Mouse (Mus musculus) forebrain, postnatal 0 days (tissue): ENCODE data around the gene Cox8b. TPM values are rescaled to one million over a fixed set of nuclear protein-coding genes. Genes with fewer than 3 reads are reported as not detected.

Source experiments
- ATAC-seq: fragments of 200-750 bp; cut with Nextera tagmentation; 2 replicates; pipeline ENCODE4 v1.8.0; 2017; ENCODE audit warnings: mild to moderate bottlenecking, moderate library complexity
- DNase-seq: peaks from one replicate; pipeline ENCODE4 v3.0.0-alpha.2; 2015
- H3K27ac ChIP-seq: fragments of 300-500 bp; sonication (generic); 2 replicates; pipeline ENCODE4 v1.5.1; 2014; ENCODE audit warnings: low read depth, mild to moderate bottlenecking, antibody characterized with exemption, low read length, moderate library complexity, mixed read lengths
- H3K27me3 ChIP-seq: fragments of 300-500 bp; sonication (generic); 2 replicates; pipeline ENCODE4 v1.6.1; 2014; ENCODE audit warnings: mild to moderate bottlenecking, low read length, mixed read lengths; ENCODE audit not compliant: insufficient read depth
- H3K36me3 ChIP-seq: fragments of 300-500 bp; sonication (generic); 2 replicates; pipeline ENCODE4 v1.6.1; 2014; ENCODE audit warnings: mild to moderate bottlenecking, moderate library complexity; ENCODE audit not compliant: insufficient read depth
- H3K4me1 ChIP-seq: fragments of 300-500 bp; sonication (generic); 2 replicates; pipeline ENCODE4 v1.6.1; 2014; ENCODE audit warnings: antibody characterized with exemption; ENCODE audit not compliant: insufficient read depth
- H3K4me2 ChIP-seq: fragments of 300-500 bp; sonication (generic); 2 replicates; pipeline ENCODE4 v1.6.1; 2014; ENCODE audit warnings: low read depth, mild to moderate bottlenecking, moderate library complexity
- H3K4me3 ChIP-seq: fragments of 300-500 bp; sonication (generic); 2 replicates; pipeline ENCODE4 v1.5.1; 2014; ENCODE audit warnings: low read depth, low read length, mixed read lengths
- H3K9ac ChIP-seq: fragments of 300-500 bp; sonication (generic); 2 replicates; pipeline ENCODE4 v1.6.1; 2014; ENCODE audit warnings: mild to moderate bottlenecking
- H3K9me3 ChIP-seq: fragments of 300-500 bp; sonication (generic); 2 replicates; pipeline ENCODE4 v1.6.1; 2016; ENCODE audit warnings: low read length
- CTCF ChIP-seq: sonication (generic); IDR thresholded peaks from 2 replicates; pipeline ENCODE4 v1.5.1; 2016; ENCODE audit warnings: antibody characterized with exemption, control low read depth, low read depth
- WGBS: fragments of 180-500 bp; shearing (Covaris S2); extraction: QIAGEN DNeasy Blood & Tissue Kit; methylation state at CpG from one replicate; pipeline ENCODE4 v1.1.7; 2014; 5-methylcytosine and 5-hydroxymethylcytosine counted together
- polyA plus RNA-seq: library from polyadenylated mRNA; unstranded; fragments of >200 nt; fragmentation: Nextera tagmentation; extraction: Ambion mirVana; gene quantifications from 2 replicates; pipeline ENCODE4 v1.2.1, GENCODE M21; 2015
- total RNA-seq: library from RNA; depleted of rRNA; stranded (reverse); fragments of >200 nt; gene quantifications from 2 replicates; pipeline ENCODE4 v1.2.3, GENCODE M21; 2014

The Cox8b gene
- total and polyA plus RNA-seq, 2 experiments from 2014 or later, result not detected

GRCm38 (mm10) chr7:140942811-140943210 is 42.6 kb upstream of the Cox8b start:
- no peak overlapping the region for H3K27ac ChIP-seq
- H3K27me3 ChIP-seq, result no peaks in the 10 kb centered on the region
- 92% methylated on average over 10 of the region's 10 CpGs for WGBS
- H3K9ac ChIP-seq, result no peak overlapping the region
- TF ChIP-seq CTCF, result no peak
- H3K4me2 ChIP-seq, result no peak overlapping the region
- H3K36me3 ChIP-seq, result no peaks in the 10 kb centered on the region
- ATAC-seq, result no peak
- H3K4me1 ChIP-seq, result no peaks in the 10 kb centered on the region; the same call in 1 of the 2 replicates
- no peak for DNase-seq
- no peak overlapping the region for H3K4me3 ChIP-seq
- no peaks in the 10 kb centered on the region for H3K9me3 ChIP-seq

- DNase-seq (no peak), ATAC-seq (no peak)
- Histone ChIP-seq H3K27me3 (no peaks in the 10 kb centered on the region), H3K9me3 (no peaks in the 10 kb centered on the region), H3K4me2 (peak overlapping the region; percentile 60), H3K9ac (peak overlapping the region; percentile 51), H3K4me1 (no peaks in the 10 kb centered on the region; the same call in 1 of the 2 replicates), H3K4me3 (peak overlapping the region; percentile 46; the same call in 1 of the 2 replicates), H3K36me3 (no peaks in the 10 kb centered on the region), H3K27ac (no peak overlapping the region)
- no peak for TF ChIP-seq CTCF
- WGBS, result 64% methylated on average over 9 of the region's 9 CpGs
Measured at GRCm38 (mm10) chr7:140942341-140942740, 42.1 kb upstream of the Cox8b start.

GRCm38 (mm10) chr7:140941222-140942051 is 41.2 kb upstream of the Cox8b start, which contains the start of gene Pgghg:
TSS of gene Pgghg (plus strand) at chr7:140941391.
- peak; percentile 87 for TF ChIP-seq CTCF
- Histone ChIP-seq H3K4me2 (peak within 1 kb of the TSS; percentile 60), H3K9ac (peak within 1 kb of the TSS; percentile 51), H3K27me3 (no peaks in the 10 kb centered on the region), H3K4me3 (peak within 1 kb of the TSS; percentile 46), H3K9me3 (no peaks in the 10 kb centered on the region), H3K27ac (0 out of 2 replicates have a peak within 1 kb of the TSS, but pooled peaks have one; percentile 30), H3K4me1 (no peaks in the 10 kb centered on the region; the same call in 1 of the 2 replicates), H3K36me3 (no peaks in the 10 kb centered on the region)
- 3% methylated on average over 33 of the region's 33 CpGs for WGBS
- ATAC-seq (peak; percentile 96), DNase-seq (peak; percentile 82)

GRCm38 (mm10) chr7:140939669-140940171 is 39.5 kb upstream of the Cox8b start:
- H3K9ac ChIP-seq, result no peak overlapping the region
- H3K4me3 ChIP-seq, result no peak overlapping the region
- DNase-seq, result no peak
- no peaks in the 10 kb centered on the region; the same call in 1 of the 2 replicates for H3K4me1 ChIP-seq
- ATAC-seq, result no peak
- H3K36me3 ChIP-seq, result no peaks in the 10 kb centered on the region
- 15% methylated on average over 6 of the region's 8 CpGs for WGBS
- no peaks in the 10 kb centered on the region for H3K27me3 ChIP-seq
- no peak overlapping the region for H3K4me2 ChIP-seq
- no peak for TF ChIP-seq CTCF
- no peaks in the 10 kb centered on the region for H3K9me3 ChIP-seq
- H3K27ac ChIP-seq, result no peak overlapping the region

- Histone ChIP-seq H3K27ac (no peak overlapping the region), H3K4me2 (no peak overlapping the region), H3K4me3 (no peak overlapping the region), H3K9me3 (no peaks in the 10 kb centered on the region), H3K27me3 (no peaks in the 10 kb centered on the region), H3K36me3 (no peaks in the 10 kb centered on the region), H3K9ac (no peak overlapping the region), H3K4me1 (no peaks in the 10 kb centered on the region; the same call in 1 of the 2 replicates)
- WGBS, result 26% methylated on average over 2 of the region's 2 CpGs
- no peak for TF ChIP-seq CTCF
- DNase-seq (no peak), ATAC-seq (no peak)
Measured at GRCm38 (mm10) chr7:140938896-140939295, 38.6 kb upstream of the Cox8b start.

GRCm38 (mm10) chr7:140938436-140938835 is 38.2 kb upstream of the Cox8b start:
- H3K27ac ChIP-seq, result no peak overlapping the region
- ATAC-seq (no peak), DNase-seq (no peak)
- no peaks in the 10 kb centered on the region; the same call in 1 of the 2 replicates for H3K4me1 ChIP-seq
- H3K4me2 ChIP-seq, result no peak overlapping the region
- no peaks in the 10 kb centered on the region for H3K9me3 ChIP-seq
- no peak overlapping the region for H3K9ac ChIP-seq
- no peaks in the 10 kb centered on the region for H3K27me3 ChIP-seq
- no peak overlapping the region for H3K4me3 ChIP-seq
- no peaks in the 10 kb centered on the region for H3K36me3 ChIP-seq
- WGBS, result 45% methylated on average over 3 of the region's 3 CpGs
- peak; percentile 23; the same call in 1 of the 2 replicates for TF ChIP-seq CTCF

- no peak for DNase-seq
Measured at GRCm38 (mm10) chr7:140927181-140927580, 26.9 kb upstream of the Cox8b start.

More at GRCm38 (mm10) chr7:140927181-140927580, 26.9 kb upstream of the Cox8b start:
- Histone ChIP-seq H3K9ac (no peak overlapping the region), H3K27me3 (peaks cover 21% of the 10 kb centered on the region), H3K36me3 (no peaks in the 10 kb centered on the region), H3K27ac (no peak overlapping the region), H3K4me3 (no peak overlapping the region), H3K9me3 (no peaks in the 10 kb centered on the region), H3K4me2 (no peak overlapping the region), H3K4me1 (no peaks in the 10 kb centered on the region)
- TF ChIP-seq CTCF, result no peak
- WGBS, result 91% methylated on average over 6 of the region's 6 CpGs
- ATAC-seq, result no peak
